Mouse (Mus musculus): Measurements from ENCODE around the gene Rhoq.

Gene Rhoq

DNA sequence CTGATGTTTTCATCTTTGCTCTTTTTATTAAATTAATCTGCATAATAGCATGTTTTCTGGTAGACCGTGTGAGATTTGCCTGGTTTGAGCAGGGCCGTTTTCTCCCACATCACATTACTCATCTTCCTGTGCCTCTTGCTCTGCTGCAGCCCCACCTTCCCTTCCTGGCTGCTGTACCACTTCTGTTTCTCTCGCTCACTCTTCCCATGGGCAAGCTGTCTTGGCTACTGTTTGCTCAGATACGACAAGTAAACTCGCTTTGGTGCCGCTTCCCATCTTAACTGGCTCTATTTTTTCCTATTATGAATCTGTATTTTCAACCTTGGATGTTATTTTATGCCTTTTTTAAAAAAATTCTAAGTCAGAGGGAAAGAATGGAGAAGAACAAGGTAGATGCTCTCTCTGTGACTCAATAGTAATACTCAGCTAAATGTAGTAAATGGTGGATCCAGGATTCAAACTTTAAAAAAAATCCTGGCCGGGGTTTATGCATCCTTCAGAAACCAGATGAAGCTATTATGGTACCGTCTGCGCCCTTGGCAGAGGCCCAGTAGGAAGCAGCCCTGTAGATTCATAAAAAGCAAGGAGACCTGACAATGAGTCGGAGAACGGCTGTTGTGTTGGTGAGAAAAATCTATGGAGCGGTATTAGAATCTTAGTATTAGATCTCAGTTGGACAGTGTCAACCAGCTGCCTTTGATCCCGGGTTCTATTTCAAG is 48.6 kb downstream of the Rhoq start:
- DNase-seq = peak; percentile 87

GRCm38 (mm10) chr17:87019692-87020091 is 56.8 kb downstream of the Rhoq start:
- no peak for DNase-seq

DNA sequence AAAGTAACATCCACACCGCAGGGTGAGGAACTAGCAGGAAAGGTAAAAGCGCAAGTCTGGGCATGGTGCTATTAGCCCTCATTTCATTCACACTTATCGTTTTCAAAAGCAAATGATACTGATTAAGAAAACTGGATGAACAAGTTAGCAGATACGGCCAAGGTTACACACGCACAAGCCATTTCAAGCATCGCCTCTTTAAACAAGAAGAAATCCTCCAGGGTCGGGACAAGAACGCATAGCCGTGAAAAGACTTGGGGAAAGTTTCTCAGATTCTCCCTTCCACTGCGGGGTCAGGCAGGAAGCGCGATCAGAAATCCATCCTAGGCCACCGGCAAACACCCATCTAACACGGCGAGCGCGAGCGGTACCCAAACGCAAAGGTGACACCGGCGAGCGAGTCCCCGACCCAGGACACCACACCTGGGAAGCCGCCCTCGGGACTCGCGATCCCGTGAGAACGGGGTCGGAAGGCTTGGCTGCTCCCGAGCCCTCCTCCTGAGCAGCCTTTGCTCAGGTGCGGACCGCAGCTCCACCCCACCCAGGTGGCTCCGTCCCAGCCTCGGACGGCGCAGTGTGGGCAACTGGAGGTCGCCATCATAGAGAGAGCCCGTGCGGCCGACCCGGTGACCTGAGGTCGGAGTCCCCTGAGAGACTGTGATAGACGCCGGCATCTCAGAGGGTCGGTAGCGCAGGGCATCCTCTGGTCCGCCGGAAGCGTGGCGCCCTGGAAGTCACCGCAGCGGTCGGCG is 61.8 kb downstream of the Rhoq start:
- no peak for DNase-seq

GRCm38 (mm10) chr17:87025269-87025949 is 62.5 kb downstream of the Rhoq start, which contains the start of the genes Pigf and Cript:
Gene Pigf (minus strand): TSS chr17:87025406.
Gene Cript (plus strand): TSS chr17:87025550.
- peak; percentile 98 for DNase-seq

- no peak for DNase-seq
Measured at GRCm38 (mm10) chr17:87036141-87037073, 73.5 kb downstream of the Rhoq start.

DNA sequence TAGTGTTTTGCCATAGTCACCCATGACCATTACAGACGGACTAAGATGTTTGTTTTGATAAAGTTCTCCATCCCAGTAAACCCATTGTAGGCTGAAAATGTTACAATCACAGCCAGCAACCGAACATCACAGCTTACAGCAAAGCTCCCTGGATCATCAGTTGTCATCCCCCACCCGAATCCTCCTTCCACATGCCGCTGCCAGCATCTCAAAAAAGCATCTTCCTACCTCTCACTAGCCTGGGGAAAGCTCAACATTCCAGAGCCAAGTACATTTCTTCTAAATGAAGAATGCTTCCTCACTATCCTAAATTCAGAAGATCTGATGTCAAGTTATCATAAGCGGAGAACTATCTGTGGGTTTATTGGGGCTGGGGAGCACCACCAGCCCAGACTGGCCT is 75.6 kb downstream of the Rhoq start:
- no peak for DNase-seq

DNA sequence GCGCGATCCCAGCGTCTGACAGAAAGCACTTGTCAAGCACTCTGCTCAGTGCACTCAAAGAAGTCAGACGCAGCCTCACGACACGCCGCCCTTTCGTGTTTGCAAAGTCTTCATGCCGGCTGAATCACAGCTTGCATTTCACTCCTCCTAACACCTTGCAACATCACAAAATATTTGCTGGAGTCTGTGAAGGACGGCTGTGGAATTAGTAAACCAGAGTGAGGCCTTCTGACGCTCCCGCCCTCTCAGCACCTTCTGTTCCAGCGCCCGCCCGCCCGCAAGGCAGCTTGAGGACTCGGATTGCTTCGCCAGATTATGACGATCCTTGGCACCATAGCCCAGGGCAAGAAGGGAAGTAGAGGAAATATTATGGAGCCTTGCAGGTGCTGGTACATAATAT is 78.9 kb downstream of the Rhoq start:
- DNase-seq = peak; percentile 47

GRCm38 (mm10) chr17:87044364-87044763 is 81.5 kb downstream of the Rhoq start:
- DNase-seq = peak; percentile 89

- no peak for DNase-seq
Measured at GRCm38 (mm10) chr17:87044796-87045195, 81.9 kb downstream of the Rhoq start.

All from layer of hippocampus, adult 9-11 months (tissue).